Mouse (Mus musculus) urinary bladder, adult 2 months (tissue): ENCODE measurements around the gene Tcam1. TPM values are rescaled to one million over a fixed set of nuclear protein-coding genes. Genes with fewer than 3 reads are reported as not detected.
"Not testable (repeated sequence)": the region's sequence is repeated elsewhere in the genome, so short reads cannot be mapped to it uniquely, and the experiment has no call there.

Source experiments
- DNase-seq: peaks from one replicate; pipeline ENCODE4 v3.0.0; 2022; ENCODE audit warnings: low spot score
- polyA plus RNA-seq: library from polyadenylated mRNA; depleted of rRNA; stranded (reverse); fragments of >200 nt; gene quantifications from 2 replicates; pipeline ENCODE4 v1.2.3, GENCODE M21; 2012; rRNA removed

Tcam1 gene
- 0.11 and 0.19 TPM in 2 replicates for polyA plus RNA-seq

DNA sequence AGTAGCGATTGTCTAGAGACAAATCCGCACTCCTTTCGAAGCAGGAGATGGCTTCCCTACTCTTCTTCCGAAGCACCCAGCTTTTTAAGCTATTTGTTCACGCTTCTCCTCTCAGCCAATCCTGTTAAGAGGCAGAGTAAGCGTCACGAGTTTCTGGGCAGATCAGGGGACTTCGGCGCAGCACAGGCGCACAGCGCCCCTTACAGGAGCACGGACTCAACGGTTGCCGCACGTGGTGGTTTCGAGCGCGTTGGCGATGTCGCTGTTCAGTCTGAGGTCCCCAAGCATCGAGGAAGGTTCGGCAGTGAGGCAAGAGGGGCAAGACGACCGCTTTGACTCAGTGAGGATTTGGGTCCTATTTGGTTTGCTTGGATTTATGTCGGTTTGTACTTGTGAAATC, at the start of gene Tcam1:
Gene Tcam1, plus strand, starts transcription at position 219 of the 400 bp plus-strand sequence.
- peak; percentile 71 for DNase-seq

GRCm38 (mm10) chr11:106233978-106234377, 42.5 kb upstream of the Tcam1 start:
- DNase-seq: not testable (repeated sequence)

- DNase-seq: no peak
Measured at GRCm38 (mm10) chr11:106246834-106247233, 29.6 kb upstream of the Tcam1 start.

DNA sequence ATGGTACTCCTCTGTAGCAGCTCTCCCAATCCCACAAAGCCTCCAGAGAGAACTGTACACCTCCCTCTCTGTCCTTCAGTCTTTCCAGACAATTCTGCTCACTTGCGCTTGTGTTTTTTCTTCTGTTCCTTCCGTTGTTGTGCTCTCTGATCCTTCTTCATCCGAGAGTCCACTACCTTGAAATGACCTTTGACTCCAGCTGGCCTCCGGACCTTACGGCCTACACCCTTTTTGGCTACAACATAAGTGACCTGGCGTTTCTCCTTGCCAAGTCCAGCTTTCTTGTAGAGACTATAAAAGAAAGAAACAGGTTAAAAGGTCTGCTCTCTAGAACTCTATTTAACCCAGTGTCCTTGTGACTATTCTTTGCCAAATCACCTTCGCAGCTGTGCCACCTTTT, 27.1 kb upstream of the Tcam1 start:
- DNase-seq: no peak

- no peak for DNase-seq
Measured at GRCm38 (mm10) chr11:106254767-106255166, 21.7 kb upstream of the Tcam1 start.

DNA sequence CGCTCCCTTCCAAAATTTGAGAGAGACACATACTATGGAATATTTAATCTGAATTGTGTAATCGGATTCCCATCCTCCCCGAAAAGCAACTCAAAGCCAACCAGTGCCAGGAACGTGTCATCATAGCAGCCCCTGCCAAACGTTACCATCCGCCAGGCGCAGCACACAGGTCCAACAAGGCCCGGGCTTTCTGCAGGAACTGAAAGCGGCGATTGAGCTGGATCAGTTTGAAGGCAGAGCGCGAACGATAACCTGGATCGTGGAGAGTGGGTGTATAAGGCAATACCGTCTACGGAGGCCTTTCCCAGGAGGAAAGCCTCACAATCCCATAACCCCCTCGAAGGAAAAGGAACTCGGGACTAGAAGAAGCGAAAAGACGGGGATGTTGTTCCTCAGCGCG, 21.3 kb upstream of the Tcam1 start:
- DNase-seq: no peak

DNA sequence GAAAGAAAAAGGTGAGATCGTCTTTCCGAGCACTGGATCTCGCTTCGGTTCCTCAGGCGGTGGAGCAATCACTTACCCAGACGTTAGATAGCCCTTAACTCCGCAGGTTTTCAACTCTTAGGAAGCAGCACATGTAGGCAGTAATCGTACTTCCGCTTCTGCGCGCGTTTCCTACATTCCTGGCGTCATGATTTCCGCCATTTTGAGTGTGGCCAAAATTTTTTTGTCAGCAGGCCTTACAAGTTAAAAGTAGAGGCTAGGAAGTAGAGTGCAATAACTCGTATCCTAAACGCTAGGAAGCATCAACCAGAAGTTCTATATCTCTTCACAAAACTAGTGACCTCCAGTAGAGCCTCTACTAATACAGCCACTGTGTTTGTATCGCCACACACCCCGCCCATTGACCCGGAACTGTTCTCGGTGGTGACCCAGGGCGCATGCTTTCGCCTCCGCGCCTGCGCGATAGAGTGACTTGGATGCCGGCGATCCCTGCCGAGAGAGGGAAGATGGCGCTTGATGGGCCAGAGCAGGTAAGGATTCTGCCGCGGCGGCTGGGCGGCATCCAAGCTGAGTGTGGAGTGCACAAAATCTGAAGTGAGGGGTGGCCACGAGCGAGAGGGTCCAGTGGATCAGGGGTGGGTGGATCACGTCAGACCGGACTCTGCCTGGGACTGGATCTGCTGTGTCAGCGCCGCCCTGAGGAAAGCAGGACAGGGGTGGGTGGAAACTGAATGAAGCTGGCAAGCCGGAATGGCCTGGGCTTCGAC, 20.6 kb upstream of the Tcam1 start, which contains the start of the genes Ftsj3 and Psmc5:
Gene Ftsj3, minus strand, starts transcription at position 395 of the 767 bp plus-strand sequence.
Gene Psmc5, plus strand, starts transcription at position 470 of the 767 bp plus-strand sequence.
- peak; percentile 97 for DNase-seq

GRCm38 (mm10) chr11:106256775-106257174, 19.7 kb upstream of the Tcam1 start:
- DNase-seq: no peak

GRCm38 (mm10) chr11:106260826-106261450, 15.5 kb upstream of the Tcam1 start:
- DNase-seq: no peak

GRCm38 (mm10) chr11:106263963-106264362, 12.5 kb upstream of the Tcam1 start:
- DNase-seq: no peak

DNA sequence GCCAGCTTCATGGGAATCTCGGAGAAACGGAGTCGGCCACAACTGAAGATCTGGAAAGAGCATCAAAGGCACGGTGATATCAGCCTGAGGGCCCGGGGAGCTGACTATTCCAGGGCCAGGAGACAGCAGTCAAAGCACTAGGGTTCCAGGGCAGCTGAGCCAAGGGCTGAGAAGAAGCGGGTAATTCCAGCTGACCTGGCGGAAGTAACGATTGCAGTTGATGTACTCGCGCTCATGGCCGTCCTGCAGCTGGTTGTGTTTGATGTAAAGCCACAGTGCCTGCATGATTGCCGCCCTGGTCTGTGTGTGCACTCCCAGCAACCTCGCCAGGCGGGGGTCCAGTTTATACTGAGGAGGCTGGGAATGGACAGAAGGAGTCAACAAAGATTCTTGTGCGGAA, 11.5 kb upstream of the Tcam1 start:
- no peak for DNase-seq

GRCm38 (mm10) chr11:106265570-106265969, 10.9 kb upstream of the Tcam1 start:
- no peak for DNase-seq

- no peak for DNase-seq
Measured at GRCm38 (mm10) chr11:106266431-106266830, 10.0 kb upstream of the Tcam1 start.

DNA sequence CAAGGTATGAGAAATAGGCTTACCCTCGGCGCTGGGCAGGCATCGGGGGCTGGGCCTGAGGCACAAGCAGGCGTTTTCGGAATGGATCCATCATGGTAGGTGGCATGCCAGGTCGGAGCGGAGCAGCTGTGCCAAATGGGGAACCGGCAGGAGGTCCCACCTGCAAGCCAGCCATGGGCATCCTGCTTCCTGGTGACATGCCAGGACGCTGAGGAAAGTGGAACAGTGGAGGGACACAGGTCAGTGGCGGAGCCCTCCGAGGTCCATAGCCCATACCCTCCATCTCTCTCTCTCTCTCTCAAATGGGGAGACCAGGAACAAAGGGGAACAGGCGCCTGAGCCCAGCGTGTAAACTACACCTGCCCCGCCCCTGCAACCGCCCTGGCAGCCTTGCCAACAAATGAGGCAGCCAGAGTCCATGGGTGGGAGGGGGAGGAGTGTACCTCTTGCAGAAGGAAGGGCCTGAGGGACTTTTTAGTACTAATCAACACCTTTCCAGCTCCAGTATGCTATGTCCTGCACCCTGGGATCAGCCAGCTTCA, 9.1 kb upstream of the Tcam1 start:
- peak; percentile 47 for DNase-seq

GRCm38 (mm10) chr11:106267871-106268270, 8.6 kb upstream of the Tcam1 start:
- no peak for DNase-seq

DNA sequence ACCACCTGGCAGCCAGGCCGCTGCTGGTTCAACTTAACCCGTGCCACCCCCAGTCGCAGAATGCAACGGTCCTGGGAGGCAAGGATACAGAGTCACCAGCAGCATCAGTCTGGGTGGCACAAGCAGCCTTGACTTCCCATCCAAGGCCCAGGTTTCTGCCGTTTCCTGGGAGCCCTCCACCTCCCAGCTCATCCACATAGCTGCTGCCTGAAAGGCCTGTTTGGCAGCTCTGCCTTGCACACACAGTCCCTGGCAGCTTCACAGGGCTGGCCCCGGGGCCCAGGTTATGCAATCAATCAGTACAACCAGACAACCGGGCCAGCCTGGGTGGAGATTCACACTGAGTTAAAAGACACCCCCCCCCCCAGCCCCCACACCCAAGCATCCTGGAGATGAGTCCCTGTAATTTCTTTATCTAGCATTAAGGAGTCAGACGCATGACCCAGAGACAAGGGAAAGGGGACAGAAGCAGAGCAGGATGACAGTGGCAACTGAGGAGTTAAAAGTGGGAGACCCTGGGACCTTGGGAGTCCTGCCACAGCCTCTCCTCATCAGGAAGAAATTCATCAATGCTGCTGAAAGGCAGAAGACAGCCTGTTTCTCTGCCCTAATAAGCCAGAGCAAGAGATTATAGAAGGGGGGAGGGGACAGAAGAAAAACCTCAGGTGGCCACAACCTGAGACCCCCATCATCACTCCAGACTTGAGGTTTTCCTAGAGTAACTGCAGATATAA, 8.0 kb upstream of the Tcam1 start:
- peak; percentile 63 for DNase-seq

DNA sequence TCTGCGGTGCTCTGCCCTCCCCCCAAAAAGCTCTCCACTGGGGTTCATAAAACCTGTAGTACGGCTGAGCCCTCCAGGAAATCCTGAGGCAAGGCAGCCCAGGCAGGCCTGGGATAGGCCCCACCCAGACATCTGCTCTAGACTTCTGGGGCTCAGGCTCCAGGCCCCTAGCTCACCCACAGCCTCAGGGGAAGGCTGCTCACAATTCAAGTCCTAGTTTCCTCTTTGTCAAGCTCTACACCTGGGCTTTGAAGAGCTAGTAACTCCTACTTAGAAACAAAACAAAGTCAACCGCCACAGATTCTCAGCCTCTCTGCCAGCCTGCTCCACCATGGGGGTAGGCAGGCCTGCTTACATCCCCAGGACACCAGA, 7.4 kb upstream of the Tcam1 start:
- no peak for DNase-seq

DNA sequence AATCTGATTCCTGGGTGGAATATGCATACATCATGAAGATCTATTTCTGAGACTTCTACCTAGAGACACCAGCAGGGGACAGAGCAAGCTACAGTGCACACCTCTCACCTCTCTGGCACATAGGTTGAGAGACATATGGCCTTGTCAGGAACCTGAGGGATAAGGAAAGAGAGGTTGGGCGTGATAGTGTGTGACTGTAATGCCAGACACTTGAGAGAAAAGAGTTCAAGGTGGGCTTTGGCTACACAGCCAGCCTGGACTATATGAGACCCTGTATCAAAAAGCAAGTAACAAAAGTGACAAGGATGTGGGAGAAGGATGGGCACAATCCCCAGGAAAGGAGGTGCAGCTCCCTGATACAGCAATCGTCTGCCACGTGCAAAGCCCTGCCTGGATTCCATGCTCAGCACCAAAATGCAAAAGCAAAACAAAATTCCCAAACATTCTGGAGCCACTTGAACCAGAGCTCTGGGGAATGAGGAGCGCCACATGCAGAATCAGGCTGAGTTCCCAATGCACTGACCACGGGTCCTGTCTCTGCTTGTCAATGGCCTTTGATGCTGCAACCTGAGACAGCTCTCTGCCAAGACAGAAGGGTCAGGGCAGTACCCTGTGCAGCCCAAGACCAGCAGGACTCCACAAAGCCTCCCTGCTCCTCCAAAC, 5.2 kb upstream of the Tcam1 start:
- DNase-seq: no peak

DNA sequence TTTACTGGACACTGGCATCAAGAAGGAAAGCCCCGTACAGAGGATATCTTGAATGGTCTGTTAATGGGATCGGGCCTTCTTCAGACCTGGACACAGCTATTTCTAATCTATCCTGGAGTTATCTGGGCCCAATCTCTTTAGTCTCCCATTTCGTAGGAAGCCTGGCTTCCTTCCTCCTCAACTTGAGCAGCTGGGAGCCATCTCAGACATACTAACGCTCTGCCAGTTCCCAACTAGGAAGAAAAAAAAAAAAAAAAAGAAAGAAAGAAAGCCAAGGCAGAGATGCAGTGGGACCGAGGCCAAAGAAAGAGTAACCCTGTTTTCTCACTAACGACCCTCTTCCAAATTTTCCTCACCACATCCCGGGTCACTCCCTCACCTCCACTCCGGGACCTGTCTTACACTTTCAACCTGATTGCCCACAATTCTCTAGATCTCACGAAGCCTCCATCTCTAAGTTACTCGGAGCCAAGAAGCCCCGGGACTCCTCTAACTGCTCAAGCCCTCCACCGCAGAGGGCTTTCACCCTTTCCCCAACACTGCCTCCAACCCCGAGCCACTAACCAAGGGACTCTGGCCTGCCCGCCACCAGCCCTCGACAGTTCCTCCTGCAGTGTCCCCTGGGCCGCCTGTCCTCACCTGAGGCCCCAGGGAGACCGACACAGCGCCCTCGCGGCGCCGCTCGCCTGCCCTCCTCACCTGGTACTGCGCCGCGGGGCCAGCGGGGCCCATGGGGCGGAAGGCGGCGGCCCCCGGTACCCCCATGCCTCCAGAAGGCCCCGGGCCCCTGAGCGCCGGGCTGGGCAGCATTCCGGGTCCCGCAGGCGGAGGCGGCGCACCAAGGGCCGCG, 4.5 kb upstream of the Tcam1 start:
- no peak for DNase-seq

- peak; percentile 97 for DNase-seq
Measured at GRCm38 (mm10) chr11:106272644-106273310, 3.7 kb upstream of the Tcam1 start, which contains the start of gene Smarcd2. Smarcd2 (minus strand) TSS chr11:106272972.
